Mouse (Mus musculus): ENCODE measurements around the gene Thap2. TPM values are rescaled to one million over a fixed set of nuclear protein-coding genes. Genes with fewer than 3 reads are reported as not detected.

Thap2 gene
- polyA plus RNA-seq, 2 experiments, result 3.3 to 3.6 TPM

- peaks cover 2% of the 10 kb centered on the region for H3K36me3 ChIP-seq (replicated peaks; ENCODE audit: control insufficient read depth, insufficient read depth, low read depth)
- H3K9me3 ChIP-seq (ENCODE audit: control insufficient read depth, low read length), result no peaks in the 10 kb centered on the region
- H3K4me1 ChIP-seq (replicated peaks; ENCODE audit: control insufficient read depth in 2 of 2, insufficient read depth in 2 of 2, low read length in 1 of 2), result peaks cover 9 to 19% of the 10 kb centered on the region in 2 experiments; a peak in 3 of 4 replicates
- ATAC-seq (ENCODE audit: insufficient read depth) (no peak), DNase-seq (ENCODE audit: low read depth in 3 of 3, low spot score in 3 of 3) (peak in 1 of 3 experiments; percentile 30)
- peak overlapping the region; percentile 96 for H3K9ac ChIP-seq (replicated peaks)
- H3K27me3 ChIP-seq (ENCODE audit: control insufficient read depth, insufficient read depth, low read length), result no peaks in the 10 kb centered on the region
- H3K4me3 ChIP-seq (ENCODE audit: insufficient read depth in 1 of 2, low read depth in 2 of 2, low read length in 2 of 2), result peak overlapping the region; percentile 91 to 99
- WGBS (ENCODE audit: insufficient replicate concordance), result 2% methylated on average over 15 of the region's 15 CpGs
- TF ChIP-seq EP300 (IDR thresholded peaks at IDR 0.05; ENCODE audit: low read depth), result no peak
- TF ChIP-seq CTCF (IDR thresholded peaks at IDR 0.05; ENCODE audit: low read depth), result no peak
- peak overlapping the region; percentile 95 for H3K4me2 ChIP-seq (ENCODE audit: low read depth)
- peak overlapping the region; percentile 96 for H3K27ac ChIP-seq
Measured at GRCm38 (mm10) chr10:115383644-115384220, 511 bp downstream of the Thap2 start.

- 59% methylated on average over 12 of the region's 12 CpGs for WGBS (ENCODE audit: insufficient replicate concordance)
- DNase-seq (ENCODE audit: low read depth in 3 of 3, low spot score in 3 of 3), result no peak
- Histone ChIP-seq H3K4me3 (ENCODE audit: insufficient read depth in 1 of 2, low read depth in 2 of 2, low read length in 2 of 2) (peak overlapping the region; percentile 91 to 99), H3K27ac (no peak overlapping the region), H3K27me3 (ENCODE audit: control insufficient read depth, insufficient read depth, low read length) (no peaks in the 10 kb centered on the region), H3K9me3 (ENCODE audit: control insufficient read depth, low read length) (no peaks in the 10 kb centered on the region), H3K9ac (replicated peaks) (peak overlapping the region; percentile 96), H3K4me1 (replicated peaks; ENCODE audit: control insufficient read depth in 2 of 2, insufficient read depth in 2 of 2, low read length in 1 of 2) (peaks cover 7 to 19% of the 10 kb centered on the region in 2 experiments; a peak in 3 of 4 replicates), H3K36me3 (replicated peaks; ENCODE audit: control insufficient read depth, insufficient read depth, low read depth) (peaks cover 2% of the 10 kb centered on the region), H3K4me2 (ENCODE audit: low read depth) (peak overlapping the region; percentile 95)
- ATAC-seq (ENCODE audit: insufficient read depth), result no peak
- TF ChIP-seq CTCF (IDR thresholded peaks at IDR 0.05; ENCODE audit: low read depth) (no peak), EP300 (IDR thresholded peaks at IDR 0.05; ENCODE audit: low read depth) (no peak)
Measured at GRCm38 (mm10) chr10:115382846-115383643, 1.2 kb downstream of the Thap2 start.

- ATAC-seq (ENCODE audit: insufficient read depth) (no peak), DNase-seq (ENCODE audit: low read depth in 3 of 3, low spot score in 3 of 3) (no peak)
- no peak overlapping the region for H3K4me3 ChIP-seq (ENCODE audit: insufficient read depth in 1 of 2, low read depth in 2 of 2, low read length in 2 of 2)
- H3K4me2 ChIP-seq (ENCODE audit: low read depth), result no peak overlapping the region
- H3K4me1 ChIP-seq (replicated peaks; ENCODE audit: control insufficient read depth in 2 of 2, insufficient read depth in 2 of 2, low read length in 1 of 2), result peaks cover 6 to 13% of the 10 kb centered on the region in 2 experiments; a peak in 3 of 4 replicates
- H3K9ac ChIP-seq (replicated peaks), result no peak overlapping the region
- no peaks in the 10 kb centered on the region for H3K27me3 ChIP-seq (ENCODE audit: control insufficient read depth, insufficient read depth, low read length)
- H3K36me3 ChIP-seq (replicated peaks; ENCODE audit: control insufficient read depth, insufficient read depth, low read depth), result no peaks in the 10 kb centered on the region
- TF ChIP-seq EP300 (IDR thresholded peaks at IDR 0.05; ENCODE audit: low read depth) (no peak), CTCF (IDR thresholded peaks at IDR 0.05; ENCODE audit: low read depth) (no peak)
- H3K9me3 ChIP-seq (ENCODE audit: control insufficient read depth, low read length), result no peaks in the 10 kb centered on the region
- no peak overlapping the region for H3K27ac ChIP-seq
- WGBS (ENCODE audit: insufficient replicate concordance), result 60% methylated on average over 2 of the region's 2 CpGs
Measured at GRCm38 (mm10) chr10:115381506-115382084, 2.6 kb downstream of the Thap2 start.

GRCm38 (mm10) chr10:115363151-115363550 is 21.1 kb downstream of the Thap2 start:
- H3K4me1 ChIP-seq (replicated peaks; ENCODE audit: control insufficient read depth in 2 of 2, insufficient read depth in 2 of 2, low read length in 1 of 2), result peaks cover 10 to 12% of the 10 kb centered on the region in 2 experiments
- H3K4me3 ChIP-seq (ENCODE audit: insufficient read depth in 1 of 2, low read depth in 2 of 2, low read length in 2 of 2), result peak overlapping the region; percentile 60 to 69
- H3K27me3 ChIP-seq (ENCODE audit: control insufficient read depth, insufficient read depth, low read length), result no peaks in the 10 kb centered on the region
- no peak for TF ChIP-seq CTCF (IDR thresholded peaks at IDR 0.05; ENCODE audit: low read depth)
- TF ChIP-seq EP300 (IDR thresholded peaks at IDR 0.05; ENCODE audit: low read depth), result no peak
- DNase-seq (ENCODE audit: low read depth in 3 of 3, low spot score in 3 of 3) (no peak), ATAC-seq (ENCODE audit: insufficient read depth) (no peak)
- H3K27ac ChIP-seq, result peak overlapping the region; percentile 98
- WGBS (ENCODE audit: insufficient replicate concordance), result 54% methylated on average over 4 of the region's 4 CpGs
- H3K4me2 ChIP-seq (ENCODE audit: low read depth), result peak overlapping the region; percentile 98
- peak overlapping the region; percentile 87 for H3K9ac ChIP-seq (replicated peaks)
- no peaks in the 10 kb centered on the region for H3K9me3 ChIP-seq (ENCODE audit: control insufficient read depth, low read length)
- H3K36me3 ChIP-seq (replicated peaks; ENCODE audit: control insufficient read depth, insufficient read depth, low read depth), result no peaks in the 10 kb centered on the region

- Histone ChIP-seq H3K4me3 (ENCODE audit: insufficient read depth in 1 of 2, low read depth in 2 of 2, low read length in 2 of 2) (peak overlapping the region; percentile 60 to 69), H3K27me3 (ENCODE audit: control insufficient read depth, insufficient read depth, low read length) (no peaks in the 10 kb centered on the region), H3K36me3 (replicated peaks; ENCODE audit: control insufficient read depth, insufficient read depth, low read depth) (no peaks in the 10 kb centered on the region), H3K4me2 (ENCODE audit: low read depth) (peak overlapping the region; percentile 98), H3K27ac (peak overlapping the region; percentile 98), H3K9ac (replicated peaks) (peak overlapping the region; percentile 87), H3K9me3 (ENCODE audit: control insufficient read depth, low read length) (no peaks in the 10 kb centered on the region), H3K4me1 (replicated peaks; ENCODE audit: control insufficient read depth in 2 of 2, insufficient read depth in 2 of 2, low read length in 1 of 2) (peaks cover 10 to 12% of the 10 kb centered on the region in 2 experiments)
- 5% methylated on average over 9 of the region's 9 CpGs for WGBS (ENCODE audit: insufficient replicate concordance)
- DNase-seq (ENCODE audit: low read depth in 3 of 3, low spot score in 3 of 3), result no peak
- peak; percentile 51 for ATAC-seq (ENCODE audit: insufficient read depth)
- no peak for TF ChIP-seq CTCF (IDR thresholded peaks at IDR 0.05; ENCODE audit: low read depth)
- no peak for TF ChIP-seq EP300 (IDR thresholded peaks at IDR 0.05; ENCODE audit: low read depth)
Measured at GRCm38 (mm10) chr10:115362623-115362964, 21.6 kb downstream of the Thap2 start.
